Mouse (Mus musculus) limb, embryonic 13.5 days (tissue): ENCODE results near the gene Dedd2. TPM values are rescaled to one million over a fixed set of nuclear protein-coding genes. Genes with fewer than 3 reads are reported as not detected.

Experiments
- ATAC-seq: fragments of 200-750 bp; cut with Nextera tagmentation; 2 replicates; pipeline ENCODE4 v1.8.0; 2017; ENCODE audit warnings: low read depth, moderate number of reproducible peaks, moderate TSS enrichment; ENCODE audit not compliant: low FRiP score
- H3K27ac ChIP-seq: fragments of 300-500 bp; sonication (generic); 2 replicates; pipeline ENCODE4 v1.5.1; 2015; ENCODE audit warnings: inconsistent platforms, mild to moderate bottlenecking, moderate library complexity
- H3K27me3 ChIP-seq: fragments of 300-500 bp; sonication (generic); 2 replicates; pipeline ENCODE4 v1.6.1; 2015; ENCODE audit warnings: mild to moderate bottlenecking, inconsistent platforms
- H3K36me3 ChIP-seq: fragments of 300-500 bp; sonication (generic); 2 replicates; pipeline ENCODE4 v1.6.1; 2015; ENCODE audit warnings: inconsistent platforms, mild to moderate bottlenecking, moderate library complexity
- H3K4me1 ChIP-seq: fragments of 300-500 bp; sonication (generic); 2 replicates; pipeline ENCODE4 v1.6.1; 2015; ENCODE audit warnings: inconsistent platforms
- H3K4me2 ChIP-seq: fragments of 300-500 bp; sonication (generic); replicated peaks from 2 replicates; pipeline ENCODE4 v1.6.1; 2015; ENCODE audit warnings: inconsistent platforms, mild to moderate bottlenecking, moderate library complexity
- H3K4me3 ChIP-seq: fragments of 300-500 bp; sonication (generic); 2 replicates; pipeline ENCODE4 v1.5.1; 2015; ENCODE audit warnings: moderate library complexity, mild to moderate bottlenecking, inconsistent platforms
- H3K9ac ChIP-seq: fragments of 300-500 bp; sonication (generic); 2 replicates; pipeline ENCODE4 v1.6.1; 2015; ENCODE audit warnings: mild to moderate bottlenecking, inconsistent platforms
- H3K9me3 ChIP-seq: fragments of 300-500 bp; sonication (generic); 2 replicates; pipeline ENCODE4 v1.6.1; 2016; ENCODE audit warnings: inconsistent platforms
- WGBS: fragments of 180-500 bp; shearing (Covaris S2); methylation state at CpG from one replicate; pipeline ENCODE4 v1.1.7; 2015; 5-methylcytosine and 5-hydroxymethylcytosine counted together
- polyA plus RNA-seq: library from polyadenylated mRNA; unstranded; fragments of >200 nt; fragmentation: Nextera tagmentation; extraction: Ambion mirVana; gene quantifications from 2 replicates; pipeline ENCODE4 v1.2.1, GENCODE M21; 2015

The Dedd2 gene
- polyA plus RNA-seq, 1 experiment from 2014 or later, result 10.5 TPM

DNA sequence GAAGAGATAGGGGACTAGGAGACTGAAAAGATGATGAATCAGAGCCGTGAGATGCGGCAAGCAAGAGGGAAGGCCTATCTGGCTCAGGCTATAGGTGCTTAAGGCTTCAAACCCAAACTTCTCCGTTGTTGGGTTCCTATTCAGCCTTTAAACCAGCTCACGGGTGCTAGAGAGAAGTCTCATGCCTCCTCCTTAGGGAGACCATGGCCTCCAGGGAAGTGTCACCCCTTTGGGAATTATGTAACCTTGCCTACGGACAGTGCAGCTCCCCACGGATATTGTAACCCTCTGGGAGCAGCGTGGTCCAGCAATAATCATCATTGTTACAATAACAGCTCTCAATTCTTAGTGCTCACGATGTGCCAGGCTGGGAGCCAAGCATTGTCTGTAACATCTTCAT is 31.4 kb upstream of the Dedd2 start:
- Histone ChIP-seq H3K27me3 (no peaks in the 10 kb centered on the region), H3K27ac (peak overlapping the region; percentile 99)

DNA sequence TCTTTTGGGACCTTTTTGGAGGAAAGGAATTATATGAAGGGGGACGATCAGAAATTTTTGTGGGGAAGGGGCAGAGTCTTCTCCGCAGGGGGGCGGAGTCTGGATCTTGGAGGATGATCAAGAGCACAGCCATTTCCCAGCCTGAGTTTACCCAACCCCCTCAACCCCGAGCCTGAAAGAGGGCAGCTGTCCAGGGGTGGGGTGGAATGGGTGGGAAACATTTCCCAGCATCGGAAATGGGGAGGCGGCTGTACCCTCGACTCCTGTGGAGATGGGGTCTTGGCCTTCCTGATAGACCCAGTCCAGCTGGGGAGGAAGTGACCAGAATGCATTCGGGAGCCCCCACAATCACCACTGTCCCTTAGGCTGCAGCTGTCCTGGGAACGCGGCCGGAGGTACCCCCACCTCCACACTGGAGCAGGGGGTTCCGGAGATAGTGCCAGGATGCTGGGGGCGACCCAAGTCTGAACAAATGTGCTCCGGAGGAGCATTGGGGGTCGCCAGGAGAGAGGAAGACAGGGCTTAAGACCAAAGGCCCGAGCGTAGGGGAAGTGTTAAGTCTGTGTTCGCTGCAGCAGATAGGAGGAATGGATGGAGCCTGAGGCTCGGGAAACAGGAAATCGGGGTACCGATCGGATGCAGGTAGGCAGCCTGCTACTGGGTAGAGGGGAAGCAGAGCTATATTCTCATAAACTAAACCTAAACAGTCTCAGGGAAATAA is 30.8 kb upstream of the Dedd2 start:
- 2% methylated on average over 22 of the region's 22 CpGs for WGBS
- Histone ChIP-seq H3K9ac (peak overlapping the region; percentile 96), H3K4me1 (peaks cover 38% of the 10 kb centered on the region), H3K27me3 (no peaks in the 10 kb centered on the region), H3K36me3 (peaks cover 3% of the 10 kb centered on the region; the same call in 1 of the 2 replicates), H3K4me3 (peak overlapping the region; percentile 97), H3K27ac (peak overlapping the region; percentile 99), H3K9me3 (no peaks in the 10 kb centered on the region), H3K4me2 (peak overlapping the region; percentile 97)
- ATAC-seq, result peak; percentile 37

More for the DNA sequence above, 31.4 kb upstream of the Dedd2 start:
- 20% methylated on average over 8 of the region's 8 CpGs for WGBS
- Histone ChIP-seq H3K4me2 (peak overlapping the region; percentile 97), H3K4me1 (peaks cover 32% of the 10 kb centered on the region), H3K4me3 (peak overlapping the region; percentile 97), H3K9me3 (no peaks in the 10 kb centered on the region), H3K9ac (peak overlapping the region; percentile 96), H3K36me3 (no peaks in the 10 kb centered on the region)
- ATAC-seq, result no peak

GRCm38 (mm10) chr7:25250141-25250972 is 29.9 kb upstream of the Dedd2 start, which contains the start of gene Erf:
Erf (minus strand) TSS chr7:25250761.
- no peaks in the 10 kb centered on the region for H3K9me3 ChIP-seq
- peaks cover 11% of the 10 kb centered on the region for H3K36me3 ChIP-seq
- peaks cover 47% of the 10 kb centered on the region for H3K4me1 ChIP-seq
- peak within 1 kb of the TSS; percentile 99 for H3K27ac ChIP-seq
- peak; percentile 81 for ATAC-seq
- H3K4me2 ChIP-seq, result peak within 1 kb of the TSS; percentile 97
- H3K27me3 ChIP-seq, result no peaks in the 10 kb centered on the region
- WGBS, result under 1% methylated on average over 77 of the region's 81 CpGs
- H3K9ac ChIP-seq, result peak within 1 kb of the TSS; percentile 96
- peak within 1 kb of the TSS; percentile 97 for H3K4me3 ChIP-seq

DNA sequence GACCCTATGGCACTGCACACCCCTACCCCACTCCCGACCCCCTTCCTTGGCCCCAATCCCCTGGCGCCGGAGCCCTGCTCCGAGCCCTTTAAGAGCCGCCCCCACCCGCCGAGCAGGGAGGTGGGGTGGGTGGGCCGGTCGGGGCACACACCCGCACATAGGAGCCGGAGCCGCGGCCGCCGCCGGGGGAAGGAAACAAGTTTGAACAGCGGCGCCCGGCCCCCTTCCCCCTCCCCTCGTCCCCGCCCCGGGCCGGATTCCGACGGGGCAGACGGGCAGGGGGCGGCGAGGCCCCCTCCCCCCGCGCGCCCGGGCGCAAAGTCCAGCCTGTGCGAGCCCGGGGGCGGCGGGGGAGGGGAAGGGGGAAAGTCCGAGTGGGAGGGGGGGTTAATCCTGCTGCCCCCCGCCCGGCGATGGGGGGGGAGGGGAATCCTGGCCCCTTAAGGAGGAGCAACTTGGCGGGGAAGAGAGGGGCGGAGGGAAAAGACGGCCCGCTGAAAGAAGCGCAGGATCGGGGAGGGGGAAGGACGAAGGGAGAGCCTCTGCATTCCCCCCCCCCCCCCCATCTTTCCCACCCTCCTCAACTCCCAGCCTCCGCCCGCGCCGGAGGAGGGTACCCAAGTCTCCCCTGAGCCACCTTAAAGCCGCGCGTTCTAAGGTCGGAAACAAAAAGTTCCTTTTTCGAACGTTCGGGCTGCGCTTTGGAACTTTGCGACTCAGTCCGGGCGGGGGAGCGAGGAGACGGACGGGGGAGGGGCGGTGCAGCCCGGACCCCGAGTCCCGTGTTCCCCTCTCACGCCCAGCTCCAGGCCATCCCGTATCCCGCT is 29.1 kb upstream of the Dedd2 start:
- WGBS, result under 1% methylated on average over 45 of the region's 73 CpGs
- Histone ChIP-seq H3K4me1 (peaks cover 55% of the 10 kb centered on the region), H3K27me3 (no peaks in the 10 kb centered on the region), H3K9me3 (no peaks in the 10 kb centered on the region), H3K27ac (peak overlapping the region; percentile 99), H3K9ac (peak overlapping the region; percentile 96), H3K4me2 (peak overlapping the region; percentile 97), H3K4me3 (peak overlapping the region; percentile 97), H3K36me3 (peaks cover 20% of the 10 kb centered on the region)
- peak; percentile 55 for ATAC-seq

GRCm38 (mm10) chr7:25248846-25249313 is 28.5 kb upstream of the Dedd2 start:
- peak overlapping the region; percentile 97 for H3K4me2 ChIP-seq
- H3K4me1 ChIP-seq, result peaks cover 61% of the 10 kb centered on the region
- no peaks in the 10 kb centered on the region for H3K27me3 ChIP-seq
- no peak; the same call in 1 of the 2 replicates for ATAC-seq
- H3K4me3 ChIP-seq, result peak overlapping the region; percentile 97
- H3K27ac ChIP-seq, result peak overlapping the region; percentile 99
- WGBS, result under 1% methylated on average over 25 of the region's 25 CpGs
- H3K9me3 ChIP-seq, result no peaks in the 10 kb centered on the region
- peaks cover 26% of the 10 kb centered on the region for H3K36me3 ChIP-seq
- peak overlapping the region; percentile 96 for H3K9ac ChIP-seq

GRCm38 (mm10) chr7:25248018-25248647 is 27.7 kb upstream of the Dedd2 start:
- Histone ChIP-seq H3K27ac (peak overlapping the region; percentile 99), H3K9ac (peak overlapping the region; percentile 96), H3K4me3 (peak overlapping the region; percentile 97), H3K27me3 (no peaks in the 10 kb centered on the region), H3K9me3 (no peaks in the 10 kb centered on the region), H3K36me3 (peaks cover 34% of the 10 kb centered on the region), H3K4me2 (peak overlapping the region; percentile 97), H3K4me1 (peaks cover 61% of the 10 kb centered on the region)
- under 1% methylated on average over 18 of the region's 18 CpGs for WGBS
- ATAC-seq, result peak; percentile 13; the same call in 1 of the 2 replicates

GRCm38 (mm10) chr7:25247498-25247897 is 27.1 kb upstream of the Dedd2 start:
- peak overlapping the region; percentile 96 for H3K9ac ChIP-seq
- peaks cover 40% of the 10 kb centered on the region for H3K36me3 ChIP-seq
- peak overlapping the region; percentile 99 for H3K27ac ChIP-seq
- H3K4me3 ChIP-seq, result peak overlapping the region; percentile 97
- no peaks in the 10 kb centered on the region for H3K9me3 ChIP-seq
- 23% methylated on average over 3 of the region's 3 CpGs for WGBS
- peak overlapping the region; percentile 97 for H3K4me2 ChIP-seq
- ATAC-seq, result no peak
- H3K27me3 ChIP-seq, result no peaks in the 10 kb centered on the region
- H3K4me1 ChIP-seq, result peaks cover 61% of the 10 kb centered on the region

- no peaks in the 10 kb centered on the region for H3K27me3 ChIP-seq
- H3K36me3 ChIP-seq, result peaks cover 47% of the 10 kb centered on the region
- no peaks in the 10 kb centered on the region for H3K9me3 ChIP-seq
- H3K27ac ChIP-seq, result peak overlapping the region; percentile 99
- 47% methylated on average over 4 of the region's 4 CpGs for WGBS
- peaks cover 54% of the 10 kb centered on the region for H3K4me1 ChIP-seq
- ATAC-seq, result no peak
- H3K9ac ChIP-seq, result peak overlapping the region; percentile 96
- peak overlapping the region; percentile 97 for H3K4me3 ChIP-seq
- peak overlapping the region; percentile 97 for H3K4me2 ChIP-seq
Observed at GRCm38 (mm10) chr7:25246759-25247137, 26.3 kb upstream of the Dedd2 start.

- no peaks in the 10 kb centered on the region for H3K27me3 ChIP-seq
- H3K9ac ChIP-seq, result peak overlapping the region; percentile 96
- 54% methylated on average over 20 of the region's 20 CpGs for WGBS
- H3K4me2 ChIP-seq, result peak overlapping the region; percentile 97
- H3K27ac ChIP-seq, result peak overlapping the region; percentile 99
- ATAC-seq, result no peak
- H3K4me3 ChIP-seq, result peak overlapping the region; percentile 97
- H3K9me3 ChIP-seq, result no peaks in the 10 kb centered on the region
- H3K36me3 ChIP-seq, result peaks cover 53% of the 10 kb centered on the region
- H3K4me1 ChIP-seq, result peaks cover 49% of the 10 kb centered on the region
Observed at GRCm38 (mm10) chr7:25246079-25246758, 25.8 kb upstream of the Dedd2 start.

- H3K27me3 ChIP-seq, result no peaks in the 10 kb centered on the region
- peaks cover 49% of the 10 kb centered on the region for H3K4me1 ChIP-seq
- peak overlapping the region; percentile 97 for H3K4me2 ChIP-seq
- peaks cover 53% of the 10 kb centered on the region for H3K36me3 ChIP-seq
- H3K9me3 ChIP-seq, result no peaks in the 10 kb centered on the region
- no peak overlapping the region for H3K4me3 ChIP-seq
- H3K9ac ChIP-seq, result peak overlapping the region; percentile 39; the same call in 1 of the 2 replicates
- H3K27ac ChIP-seq, result peak overlapping the region; percentile 99; the same call in 1 of the 2 replicates
- no peak for ATAC-seq
- WGBS, result 91% methylated on average over 30 of the region's 30 CpGs
Observed at GRCm38 (mm10) chr7:25244562-25245369, 24.4 kb upstream of the Dedd2 start.
